Mouse (Mus musculus) urinary bladder, postnatal 25 days (tissue): Measurements from ENCODE around the gene Rab11fip5.

Source experiments
- DNase-seq: peaks from one replicate; pipeline ENCODE4 v3.0.0; 2022; ENCODE audit warnings: low spot score

The Rab11fip5 gene

DNA sequence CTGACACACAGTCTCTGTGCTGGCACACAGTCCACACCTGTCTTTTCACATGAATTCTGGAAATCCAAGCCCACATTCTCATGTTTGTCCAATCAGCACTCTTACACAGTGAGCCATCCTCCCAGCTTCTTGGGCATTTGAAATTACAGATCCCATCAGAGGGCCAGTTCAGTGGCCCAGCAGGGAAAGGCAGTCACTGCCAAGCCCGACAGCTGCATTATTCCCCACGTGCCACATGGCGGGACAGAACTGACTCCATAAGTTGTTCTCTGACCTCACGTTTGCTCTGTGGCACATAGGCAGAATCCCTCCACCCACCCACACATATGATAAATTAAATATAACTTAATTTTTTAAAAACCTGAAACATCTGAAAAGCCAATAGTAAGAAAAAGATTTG lies 66.5 kb downstream of the Rab11fip5 start:
- no peak for DNase-seq

DNA sequence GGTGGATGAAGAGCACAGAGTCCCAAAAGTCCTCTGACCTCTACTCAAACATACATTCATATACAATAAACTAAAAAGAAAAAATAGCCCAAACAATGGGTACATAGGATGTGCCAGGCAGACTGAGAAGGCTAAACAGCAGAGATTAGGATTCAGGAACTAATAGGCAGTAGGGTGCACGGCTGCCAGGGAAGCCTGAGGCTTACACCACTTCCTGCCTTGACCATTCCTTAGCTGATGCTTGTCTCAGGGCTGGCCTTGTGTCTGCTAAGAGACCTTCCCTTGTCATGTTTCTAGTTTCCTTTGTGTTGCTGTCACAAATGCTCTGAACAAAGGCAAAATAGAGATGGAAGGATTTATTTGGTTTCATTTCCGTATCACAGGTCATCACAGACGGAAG lies 68.1 kb downstream of the Rab11fip5 start:
- no peak for DNase-seq

DNA sequence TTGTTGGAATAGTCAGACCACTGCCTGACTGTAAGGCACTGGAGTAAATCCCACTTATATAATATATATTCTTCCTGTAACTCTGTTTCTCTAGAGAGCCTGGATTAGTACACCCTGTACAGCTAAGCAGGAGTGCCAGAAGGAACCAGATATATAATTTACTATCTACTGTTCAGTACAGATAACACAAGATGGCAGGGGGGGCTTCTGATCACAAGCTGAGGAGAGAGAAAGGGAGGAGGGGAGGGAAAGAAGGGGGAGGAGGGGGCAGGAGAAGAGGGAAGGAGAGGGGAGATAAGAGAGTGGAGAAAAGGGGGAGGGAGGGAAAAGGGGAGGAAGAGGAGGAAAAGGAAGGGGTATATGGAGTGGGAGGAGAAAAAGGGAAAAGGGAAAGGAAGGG lies 68.6 kb downstream of the Rab11fip5 start:
- no peak for DNase-seq

DNA sequence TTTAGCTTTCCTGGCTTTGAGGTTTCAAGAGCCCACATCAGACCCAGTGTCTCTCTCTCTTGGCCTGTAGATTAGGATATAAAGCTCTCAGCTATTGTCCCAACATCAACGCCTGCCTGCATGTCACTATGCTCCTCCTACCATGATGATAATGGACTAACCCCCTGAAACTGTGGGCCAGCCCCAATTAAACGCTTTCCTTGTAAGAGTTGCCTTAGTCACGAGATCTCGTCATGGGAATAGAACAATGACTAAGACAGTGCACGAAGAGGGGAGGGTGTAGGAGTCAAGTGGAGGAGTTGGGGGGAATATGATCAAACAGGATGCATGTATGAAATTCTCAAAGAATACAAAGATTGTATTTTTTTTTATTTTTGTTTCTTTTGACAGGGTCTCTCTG lies 69.5 kb downstream of the Rab11fip5 start:
- DNase-seq, result no peak

DNA sequence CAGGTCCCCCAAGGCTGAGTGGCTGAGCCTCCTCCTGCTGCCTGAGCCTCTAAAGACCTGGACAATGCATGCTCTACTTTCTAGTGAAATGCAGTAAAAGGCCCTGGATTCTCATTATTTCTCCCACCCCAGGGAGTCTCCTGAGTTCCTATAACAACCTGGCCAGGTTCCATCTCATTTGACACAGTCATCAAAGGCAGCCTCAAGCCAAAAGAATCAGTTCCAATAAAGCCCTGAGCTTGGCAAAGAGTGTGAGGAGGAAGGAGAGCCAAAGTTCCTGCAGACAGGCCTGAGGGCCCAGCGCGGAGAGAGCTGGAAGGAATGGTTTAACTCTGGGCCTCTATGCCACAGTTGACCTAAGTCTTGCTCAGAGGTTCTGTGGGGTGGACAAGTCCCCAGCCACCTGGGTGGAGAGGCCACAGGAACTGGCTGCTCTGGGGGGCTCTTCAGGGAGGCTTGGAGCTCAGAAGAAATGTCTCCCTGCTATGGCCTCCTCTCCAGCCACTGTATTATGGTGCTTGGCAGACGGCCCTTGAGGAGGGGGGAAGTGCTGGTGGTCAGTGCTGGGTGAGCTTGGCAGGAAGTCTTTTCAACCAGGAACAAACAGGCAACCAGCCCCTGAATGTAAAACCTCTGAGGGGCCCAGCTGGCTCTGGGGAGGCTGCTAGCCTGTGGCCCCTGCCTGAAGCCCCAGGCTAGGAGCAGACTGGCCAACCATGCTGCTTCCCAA lies 71.9 kb downstream of the Rab11fip5 start:
- no peak for DNase-seq

DNA sequence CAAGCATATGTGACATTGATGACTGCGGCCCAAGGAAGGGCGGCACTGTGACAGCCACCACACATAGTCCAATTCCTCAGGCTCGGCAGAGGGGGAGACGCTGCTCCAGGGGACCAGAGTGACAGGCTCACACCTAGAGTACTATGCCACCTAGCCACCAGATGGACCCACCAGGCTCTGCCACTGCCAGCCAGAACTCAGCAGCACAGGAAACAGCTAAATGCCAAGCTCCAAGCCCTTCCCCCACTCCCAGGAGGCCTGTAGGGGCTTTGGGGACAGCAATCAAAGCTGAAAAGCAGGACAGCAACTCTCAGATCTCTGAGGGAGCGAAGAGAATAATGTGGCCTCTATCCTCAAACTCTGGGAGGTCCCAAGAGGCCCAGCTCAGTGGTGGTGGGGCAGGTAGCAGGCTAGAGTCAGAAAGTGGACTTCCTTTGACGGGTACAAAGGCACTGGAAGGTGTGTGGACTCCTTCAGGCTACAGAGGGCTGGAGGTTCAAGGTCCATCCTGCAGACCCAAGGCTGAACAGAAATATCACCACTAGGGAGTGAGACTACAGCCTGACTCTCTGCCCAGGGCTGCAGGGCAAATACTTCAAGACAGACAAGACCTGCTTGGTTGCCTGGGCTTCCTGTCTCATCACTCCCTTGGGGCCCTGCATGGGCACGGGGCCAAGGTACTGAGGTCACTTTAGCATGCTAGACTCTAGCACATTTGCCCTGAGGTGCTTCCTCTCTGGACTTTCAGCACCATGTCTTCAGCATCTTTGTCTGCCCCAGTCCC lies 78.9 kb downstream of the Rab11fip5 start:
- DNase-seq, result peak; percentile 43

DNA sequence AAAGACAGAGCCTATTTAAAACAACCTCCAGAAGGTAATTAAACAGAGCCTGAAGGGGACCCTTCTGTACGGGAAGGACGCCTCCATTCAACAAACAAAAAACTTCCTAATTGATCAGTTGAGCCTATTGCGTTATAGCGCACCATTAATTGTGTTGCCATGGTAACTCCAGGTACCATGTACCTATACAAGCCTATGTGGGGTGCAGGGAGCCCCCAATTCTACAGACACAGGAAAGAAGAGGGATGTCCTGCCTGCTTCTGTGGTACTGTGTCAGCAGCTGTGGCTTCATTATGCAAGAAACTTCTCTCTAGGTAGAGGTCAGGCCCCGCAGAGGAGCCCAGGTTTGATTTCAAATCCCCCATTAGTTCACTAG lies 80.4 kb downstream of the Rab11fip5 start:
- DNase-seq, result no peak

DNA sequence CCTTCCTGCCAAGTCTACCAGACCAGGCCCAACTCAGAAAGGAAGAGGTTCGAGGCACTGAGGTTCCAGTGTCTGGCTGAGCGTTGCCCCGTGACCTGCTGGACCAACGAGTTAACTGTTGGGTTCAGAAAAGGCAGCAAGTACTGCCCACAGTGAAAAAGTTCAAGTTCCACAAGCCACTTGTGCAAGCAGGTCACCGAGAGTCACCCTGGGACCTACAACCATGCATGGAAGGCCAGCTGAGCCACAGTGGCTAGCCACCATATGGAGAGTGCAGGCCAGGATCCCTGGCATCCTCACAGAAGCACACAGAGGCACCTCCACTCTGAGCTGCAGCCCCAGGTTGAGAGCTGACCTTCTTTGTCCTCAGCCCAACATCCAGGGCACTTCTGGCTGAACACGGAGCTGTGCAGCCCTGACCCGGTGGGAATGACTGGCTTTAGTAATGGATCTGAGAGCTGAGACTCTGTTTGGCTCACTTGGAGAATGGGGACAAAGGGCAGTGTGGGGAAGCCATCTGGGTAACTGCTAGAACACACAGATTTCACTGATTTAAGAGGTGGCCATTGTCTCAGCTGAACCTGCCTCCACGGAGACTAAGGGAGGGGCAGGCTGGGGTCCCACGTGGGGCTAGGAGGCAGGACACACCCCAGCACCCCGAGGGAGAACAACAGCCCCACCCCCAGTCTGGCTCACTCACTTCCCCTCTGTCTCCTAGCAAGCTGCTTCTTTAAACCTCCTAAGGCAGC lies 81.0 kb downstream of the Rab11fip5 start:
- no peak for DNase-seq

DNA sequence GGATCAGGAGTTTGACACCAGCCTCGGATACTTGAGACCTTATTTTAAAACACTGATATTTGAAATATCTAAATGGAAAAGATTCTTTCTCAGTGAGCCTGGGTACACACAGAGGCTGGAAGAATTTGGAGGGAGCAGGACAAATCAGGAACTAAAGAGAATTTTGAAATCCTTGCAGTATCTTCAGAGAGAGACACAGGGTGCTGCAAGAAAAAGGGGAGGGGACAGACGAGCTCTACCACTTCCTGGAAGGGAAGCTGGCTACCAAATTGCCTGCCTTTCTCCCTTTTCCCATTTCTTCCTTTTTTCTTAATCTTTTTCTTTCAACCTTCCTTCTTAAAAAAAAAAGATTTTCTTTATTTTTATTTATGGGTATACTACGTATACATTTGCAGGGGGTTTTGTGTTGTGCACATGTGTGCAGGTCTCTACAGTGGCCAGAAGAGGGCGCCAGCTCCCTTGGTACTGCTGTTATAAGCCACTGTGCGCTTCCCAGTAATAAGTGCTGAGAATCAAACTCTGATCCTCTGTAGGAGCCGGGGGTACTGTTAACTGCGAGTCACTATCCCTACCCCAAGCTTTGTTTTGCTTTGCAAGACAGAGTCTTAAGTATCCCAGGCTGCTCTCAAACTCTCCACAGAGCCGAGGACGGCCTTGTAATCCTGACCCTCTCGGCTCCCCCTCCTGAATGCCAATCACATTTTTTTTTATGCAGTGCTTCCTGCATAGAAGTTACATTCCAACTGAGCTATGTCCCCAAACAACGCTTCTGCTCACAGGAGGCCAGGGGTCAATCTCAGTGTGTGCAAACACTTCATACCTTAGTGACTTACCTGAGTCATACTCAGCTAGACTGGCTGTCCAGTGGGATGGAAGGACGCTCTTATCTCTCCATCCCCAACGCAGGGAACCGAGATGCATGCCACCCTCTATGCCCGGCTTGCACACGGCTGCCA lies 83.3 kb downstream of the Rab11fip5 start:
- no peak for DNase-seq

DNA sequence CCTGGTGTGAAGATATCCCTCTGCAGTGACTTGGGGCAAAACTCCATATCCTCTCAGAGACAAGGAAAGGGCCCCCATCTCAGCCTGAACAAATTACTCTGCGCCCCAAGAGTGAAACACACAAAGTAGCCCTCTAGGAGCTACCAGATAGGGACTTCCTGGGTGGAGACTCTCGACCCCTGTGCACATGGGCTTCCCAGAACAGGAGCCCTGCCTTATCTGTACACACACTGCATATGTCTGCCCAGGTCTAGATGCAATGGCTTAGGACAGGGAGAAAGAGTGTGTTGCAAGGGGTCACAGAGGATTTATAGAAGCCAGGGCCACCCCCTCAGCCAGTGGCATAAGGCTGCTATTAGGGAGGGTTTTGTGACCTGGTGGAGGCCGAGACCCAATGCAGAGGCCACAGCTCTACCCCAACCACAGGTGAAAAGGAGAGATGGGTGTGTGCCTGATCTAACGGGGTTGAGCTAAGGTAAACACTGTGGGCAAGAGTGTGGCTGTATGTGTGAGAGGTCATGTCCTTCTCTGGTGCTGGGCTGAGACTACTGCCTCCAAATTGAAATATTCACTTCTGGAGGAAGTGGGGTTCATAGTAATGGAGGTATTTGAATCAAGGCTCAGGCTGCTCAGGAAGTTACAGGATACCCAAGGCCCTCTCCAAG lies 86.1 kb downstream of the Rab11fip5 start:
- no peak for DNase-seq

DNA sequence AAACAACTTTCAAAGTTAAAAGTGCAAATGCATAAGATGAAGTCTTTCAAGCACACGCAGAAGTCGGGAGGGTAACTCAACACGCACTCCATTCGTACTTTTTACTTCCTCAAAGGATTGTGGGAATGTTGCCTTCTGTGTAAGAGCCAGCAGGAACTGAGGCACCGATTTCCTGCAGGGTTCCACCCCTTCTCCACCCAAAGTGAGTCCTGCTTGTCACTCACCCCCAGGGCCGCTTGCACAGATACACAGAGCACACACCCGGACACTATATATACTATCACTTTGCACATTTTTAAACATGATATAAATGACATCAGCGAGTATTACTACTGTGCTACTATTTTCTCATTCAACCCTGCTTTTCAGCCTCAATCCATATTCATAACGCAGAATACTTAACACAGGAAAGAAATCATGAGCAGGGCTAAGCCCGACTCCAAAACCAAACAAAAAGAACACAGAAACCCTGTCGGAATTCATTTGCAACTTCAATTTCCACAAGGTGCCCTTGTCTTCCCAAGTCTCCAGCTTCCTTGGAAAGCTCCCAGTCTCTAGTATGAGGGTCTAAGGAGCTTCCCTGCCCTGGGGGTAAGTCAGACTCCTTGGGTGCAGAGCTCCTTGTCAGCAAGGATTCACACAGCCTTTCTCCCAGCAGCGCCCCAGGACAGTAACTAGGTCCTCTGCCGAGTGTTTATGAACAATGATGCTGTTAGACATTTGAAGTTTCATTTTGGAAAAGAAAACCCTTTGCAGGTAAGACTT lies 88.0 kb downstream of the Rab11fip5 start:
- DNase-seq, result no peak
